Mouse (Mus musculus) c-Kit-positive CD71-positive TER-119-negative erythroid progenitor cells, embryonic 14.5 days (primary cell): ENCODE data around the gene Slc16a1.
"Not testable (repeated sequence)": the region's sequence is repeated elsewhere in the genome, so short reads cannot be mapped to it uniquely, and the experiment has no call there.

Experiments
- DNase-seq: peaks from one replicate; pipeline ENCODE4 v3.0.0-alpha.2; 2013; ENCODE audit warnings: low read depth

Slc16a1 gene

GRCm38 (mm10) chr3:104638932-104639748 lies 672 bp downstream of the Slc16a1 start:
- DNase-seq: peak; percentile 60

DNA sequence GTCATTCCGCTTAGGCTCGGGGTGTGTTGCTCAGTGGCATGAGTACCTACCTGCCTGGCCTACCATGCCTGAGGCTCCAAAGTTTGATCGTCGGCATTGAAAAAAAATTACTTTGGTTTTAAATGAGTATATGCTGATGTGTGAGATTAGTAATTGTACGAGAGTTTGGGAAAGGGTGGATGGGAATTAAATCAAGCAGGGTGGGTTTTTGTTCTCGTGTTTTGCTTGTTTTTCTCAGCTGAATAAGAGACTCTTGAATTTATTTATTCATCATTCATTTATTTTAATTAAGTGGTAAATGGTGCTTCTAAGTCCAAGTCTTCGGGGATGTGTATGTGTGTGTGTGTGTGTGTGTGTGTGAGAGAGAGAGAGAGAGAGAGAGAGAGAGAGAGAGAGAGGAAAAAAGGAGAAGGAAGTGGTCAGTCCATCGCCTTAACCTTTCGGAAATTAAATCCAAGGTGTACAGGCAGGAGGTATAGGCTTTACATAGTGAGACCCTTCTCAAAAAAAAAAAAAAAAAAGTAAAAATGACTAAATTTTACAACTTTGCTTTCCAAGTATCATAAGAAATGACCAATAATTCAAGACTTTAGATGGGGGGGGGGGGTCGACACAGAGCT lies 1.4 kb downstream of the Slc16a1 start:
- DNase-seq: no peak

- no peak for DNase-seq
These were observed 2.4 kb downstream of the Slc16a1 start for GRCm38 (mm10) chr3:104640855-104641254.

GRCm38 (mm10) chr3:104641313-104641712 lies 2.8 kb downstream of the Slc16a1 start:
- DNase-seq: no peak

DNA sequence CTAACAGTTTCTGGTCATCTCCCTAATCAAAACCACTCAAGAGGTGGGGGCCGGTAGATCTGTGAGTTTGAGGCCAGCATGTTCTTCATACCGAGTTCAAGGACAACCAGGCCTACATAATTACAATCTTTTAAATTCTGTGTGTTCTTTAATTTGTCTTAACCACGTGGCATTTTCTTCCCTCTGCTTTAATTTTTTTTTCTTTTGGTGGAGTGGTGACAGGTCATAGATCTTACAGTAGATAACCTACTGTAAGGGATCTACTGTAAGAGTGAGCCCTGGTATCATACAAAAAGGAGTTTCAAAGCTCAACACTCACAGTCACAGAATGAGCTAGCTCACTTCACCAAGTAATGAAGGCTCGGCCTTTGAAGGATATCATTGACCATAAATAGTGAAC lies 4.6 kb downstream of the Slc16a1 start:
- DNase-seq: no peak

GRCm38 (mm10) chr3:104643810-104644270 lies 5.4 kb downstream of the Slc16a1 start:
- peak; percentile 73 for DNase-seq

GRCm38 (mm10) chr3:104644371-104644770 lies 5.9 kb downstream of the Slc16a1 start:
- no peak for DNase-seq

DNA sequence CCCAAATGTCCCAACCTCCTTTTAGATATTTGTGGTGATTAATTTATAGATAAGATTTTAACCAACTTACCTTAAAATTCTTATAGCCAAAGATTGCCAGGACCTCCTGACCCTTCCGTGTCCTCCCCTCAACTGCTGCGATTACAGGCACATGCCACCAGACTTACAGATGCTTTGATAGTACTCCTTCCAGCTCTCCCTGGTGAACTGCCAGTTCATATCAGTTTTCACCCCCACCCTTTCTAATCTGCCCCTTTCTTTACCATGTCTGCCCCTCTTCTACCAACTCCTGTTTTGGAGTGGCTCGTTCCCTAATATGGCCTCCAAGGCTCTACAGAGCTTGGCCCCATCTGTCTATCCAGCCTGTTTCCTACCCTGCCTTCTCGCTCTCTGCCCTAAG lies 15.8 kb downstream of the Slc16a1 start:
- no peak for DNase-seq

DNA sequence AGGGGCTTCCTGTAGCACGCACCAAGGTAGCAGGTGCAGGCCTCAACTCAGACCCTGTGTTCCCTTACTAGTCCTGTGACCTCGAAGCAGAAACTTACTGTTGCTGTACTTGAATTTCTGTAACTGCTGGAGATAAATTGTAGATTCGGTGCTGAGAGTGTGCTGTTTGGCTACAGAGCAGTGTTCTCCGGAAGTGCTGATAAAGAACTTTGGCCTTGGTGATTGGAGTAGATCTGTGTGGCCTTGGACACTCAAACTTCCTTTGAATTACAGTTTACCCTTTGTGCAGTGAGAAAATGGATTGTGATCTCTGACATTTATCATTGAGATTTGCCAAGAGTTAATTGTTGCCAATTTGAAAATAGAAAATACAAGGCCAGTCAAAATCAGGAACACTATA lies 16.5 kb downstream of the Slc16a1 start:
- no peak for DNase-seq

DNA sequence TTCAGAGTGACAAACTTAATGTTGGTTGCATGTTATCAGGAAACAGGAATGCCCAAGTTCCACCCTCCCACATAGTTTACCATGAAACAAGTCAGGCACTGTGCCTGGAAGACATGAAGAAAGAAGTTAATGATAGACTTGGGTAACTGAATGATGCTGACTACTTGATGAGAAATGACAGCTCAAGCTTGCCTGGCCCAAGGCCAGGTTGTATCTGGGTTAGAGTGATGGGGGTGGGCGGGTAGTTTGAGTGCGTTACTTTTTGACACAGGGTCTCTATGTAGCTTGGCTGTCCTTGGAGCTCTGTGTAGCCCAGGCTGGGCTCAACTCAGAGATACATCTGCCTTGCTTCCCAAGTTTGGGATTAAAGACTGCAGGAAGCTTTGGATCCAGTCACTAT lies 20.2 kb downstream of the Slc16a1 start:
- DNase-seq: no peak

- DNase-seq: no peak
These were observed 21.3 kb downstream of the Slc16a1 start for GRCm38 (mm10) chr3:104659758-104660157.

DNA sequence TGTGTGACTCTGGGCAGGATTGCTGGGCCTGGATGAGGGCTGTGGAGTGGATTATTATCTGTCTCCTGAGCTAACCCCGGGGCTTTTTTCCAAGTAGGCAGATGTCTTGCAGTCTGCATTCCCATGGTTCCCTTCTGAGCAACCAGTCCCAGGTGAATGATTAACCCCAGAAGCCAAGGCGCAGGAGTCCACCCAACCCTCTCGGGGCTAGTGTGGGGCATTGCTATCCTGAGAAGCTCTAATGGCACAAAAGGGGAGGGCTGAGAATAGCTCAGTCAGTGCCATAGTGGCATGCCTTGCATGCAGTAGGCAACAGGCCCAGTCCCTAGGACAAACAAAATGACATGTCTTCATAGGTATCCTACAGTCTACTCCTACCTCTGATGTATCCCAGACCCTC lies 22.1 kb downstream of the Slc16a1 start:
- DNase-seq: no peak

- no peak for DNase-seq
These were observed 23.5 kb downstream of the Slc16a1 start for GRCm38 (mm10) chr3:104662007-104662406.

GRCm38 (mm10) chr3:104662926-104663325 lies 24.5 kb downstream of the Slc16a1 start:
- no peak for DNase-seq

- no peak for DNase-seq
These were observed 28.5 kb downstream of the Slc16a1 start for GRCm38 (mm10) chr3:104666950-104667349.

GRCm38 (mm10) chr3:104667451-104667850 lies 29.0 kb downstream of the Slc16a1 start:
- DNase-seq: no peak

GRCm38 (mm10) chr3:104668989-104669388 lies 30.5 kb downstream of the Slc16a1 start:
- no peak for DNase-seq

GRCm38 (mm10) chr3:104669856-104670182 lies 31.4 kb downstream of the Slc16a1 start:
- DNase-seq: no peak

- DNase-seq: not testable (repeated sequence)
These were observed 31.9 kb downstream of the Slc16a1 start for GRCm38 (mm10) chr3:104670183-104671020.

DNA sequence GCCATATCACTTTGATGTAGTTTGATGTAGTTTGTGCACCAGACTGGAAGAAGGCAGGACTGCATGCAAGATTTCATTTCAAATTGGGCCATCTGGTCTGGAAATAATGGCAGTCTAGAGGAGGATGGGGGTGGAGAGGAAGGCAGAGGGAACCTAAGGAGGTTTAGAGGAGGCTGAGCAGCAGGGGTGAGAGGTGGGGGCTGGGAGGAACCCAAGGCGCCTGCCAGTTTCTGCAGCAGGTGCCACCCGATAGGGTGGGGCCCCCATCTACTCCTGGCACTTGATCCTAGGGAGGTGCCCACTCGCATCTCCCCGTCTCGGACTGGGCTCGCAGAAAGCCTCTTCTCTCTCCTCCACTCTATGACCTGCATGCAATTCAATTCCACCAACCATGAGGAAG lies 33.1 kb downstream of the Slc16a1 start:
- DNase-seq: no peak

DNA sequence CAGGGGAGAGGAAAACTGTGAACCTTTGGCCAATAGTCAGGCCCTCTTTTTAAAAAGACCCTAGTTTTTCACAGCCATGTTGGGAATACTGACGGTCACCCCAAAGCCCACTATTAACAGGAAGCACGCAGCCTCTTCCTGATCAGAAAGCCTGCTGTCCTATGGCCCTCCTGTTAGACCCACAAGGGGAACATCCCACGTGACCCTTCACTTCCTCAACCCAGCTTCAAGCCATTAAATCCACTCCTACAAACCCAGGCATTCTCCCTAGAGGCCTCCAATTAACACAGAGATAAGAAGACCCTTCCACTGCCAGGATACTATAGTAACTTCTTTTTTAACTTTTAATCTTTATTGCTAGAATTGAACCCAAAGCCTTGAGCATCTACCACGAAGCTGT lies 33.6 kb downstream of the Slc16a1 start:
- DNase-seq: no peak

DNA sequence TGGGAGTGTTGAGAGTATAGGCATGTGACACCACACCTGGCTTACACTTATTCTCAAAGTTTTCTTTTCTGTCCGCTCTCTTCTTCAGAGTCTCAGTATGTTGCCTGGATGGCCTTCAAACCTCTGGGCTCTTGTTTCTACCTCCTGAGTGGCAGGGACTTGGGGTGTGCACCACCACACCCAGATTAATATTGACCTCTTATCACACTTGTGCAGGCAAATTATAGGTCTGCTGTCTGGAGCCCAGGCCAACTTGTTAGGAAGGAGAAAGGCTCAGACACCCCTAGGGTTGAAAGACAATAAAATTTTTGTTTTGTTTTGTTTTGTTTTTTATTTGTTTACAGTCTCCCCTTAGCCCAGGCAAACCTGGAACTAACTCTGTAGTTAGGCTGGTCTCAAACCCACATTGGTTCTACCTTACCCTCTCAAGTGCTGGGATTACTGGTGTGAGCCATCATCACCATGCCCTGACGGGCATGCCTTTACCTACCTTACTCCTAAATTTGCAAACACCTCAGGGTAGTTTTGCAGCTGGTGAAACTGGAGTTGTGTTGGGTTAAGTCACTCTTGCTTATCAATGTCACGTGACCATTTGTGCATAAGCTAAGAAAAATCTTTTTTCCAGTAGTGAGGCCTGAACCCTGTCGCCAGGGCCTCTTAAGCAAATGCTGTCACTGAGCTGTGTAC lies 35.3 kb downstream of the Slc16a1 start:
- DNase-seq: peak; percentile 63
